Comparison of ENCODE assay signal across 8 mouse cellular contexts in the genomic region with DNA sequence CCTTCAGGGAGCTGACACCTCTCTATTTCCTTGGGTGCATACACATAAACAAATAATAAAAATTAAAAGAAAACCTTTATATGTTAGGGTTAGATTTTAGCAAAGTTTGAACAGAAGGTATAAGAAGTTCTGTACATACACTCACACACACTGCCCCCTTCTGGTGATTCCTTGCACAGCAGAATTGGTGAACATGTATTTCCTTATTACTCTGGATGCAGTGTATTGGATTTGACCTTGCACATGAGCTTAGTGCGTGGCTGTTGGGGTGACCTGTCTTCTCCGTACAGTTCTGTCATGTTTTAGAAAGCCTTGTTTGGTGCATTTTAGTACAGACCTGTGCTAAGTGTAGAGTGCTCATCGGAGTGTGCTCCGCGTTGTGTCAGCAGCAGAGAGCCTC. TPM values are rescaled to one million over a fixed set of nuclear protein-coding genes. Genes with fewer than 3 reads are reported as not detected.
DNase-seq lines count a peak whose midpoint lies in the region; ATAC-seq and TF ChIP-seq lines count a peak whose summit lies in the region.

No protein-coding gene starts in this region.

- 93% methylated on average over 5 of the region's 5 CpGs for WGBS in forebrain, embryonic 10.5 days
- 93% methylated on average over 5 of the region's 5 CpGs for WGBS in forebrain, embryonic 12.5 days
- WGBS in hindbrain, embryonic 12.5 days = 86% methylated on average over 5 of the region's 5 CpGs
- 84% methylated on average over 5 of the region's 5 CpGs for WGBS in liver, adult 2 months
- 92% methylated on average over 5 of the region's 5 CpGs for WGBS in neural tube, embryonic 14.5 days

- peaks cover 35% of the 10 kb centered on the region; the same call in 1 of the 2 replicates for H3K79me2 ChIP-seq in liver, adult 2 months (ENCODE audit: control insufficient read depth, insufficient read depth, low read length)

- H3K4me2 ChIP-seq in forebrain, embryonic 12.5 days = no peak overlapping the region
- H3K4me2 ChIP-seq in hindbrain, embryonic 12.5 days (replicated peaks) = no peak overlapping the region
- H3K4me2 ChIP-seq in neural tube, embryonic 14.5 days (ENCODE audit: low read depth, low read length) = no peak overlapping the region

- no peak for ATAC-seq in forebrain, embryonic 12.5 days (ENCODE audit: low FRiP score)
- ATAC-seq in hindbrain, embryonic 12.5 days (ENCODE audit: low FRiP score) = 0 out of 2 replicates have a peak, but pooled peaks have one; percentile 33
- 0 out of 2 replicates have a peak, but pooled peaks have one; percentile 31 for ATAC-seq in neural tube, embryonic 14.5 days (ENCODE audit: low read depth)

- no peak overlapping the region for H3K9ac ChIP-seq in forebrain, embryonic 12.5 days
- no peak overlapping the region for H3K9ac ChIP-seq in hindbrain, embryonic 12.5 days
- H3K9ac ChIP-seq in liver, adult 2 months (ENCODE audit: low read depth, low read length) = no peak overlapping the region
- H3K9ac ChIP-seq in neural tube, embryonic 14.5 days (replicated peaks; ENCODE audit: low read depth, low read length) = no peak overlapping the region

- no peaks in the 10 kb centered on the region for H3K27me3 ChIP-seq in forebrain, embryonic 10.5 days (ENCODE audit: poor library complexity, severe bottlenecking)
- no peaks in the 10 kb centered on the region for H3K27me3 ChIP-seq in forebrain, embryonic 12.5 days
- no peaks in the 10 kb centered on the region for H3K27me3 ChIP-seq in hindbrain, embryonic 12.5 days
- no peaks in the 10 kb centered on the region for H3K27me3 ChIP-seq in liver, adult 2 months (ENCODE audit: control insufficient read depth, insufficient read depth, low read length)
- no peaks in the 10 kb centered on the region for H3K27me3 ChIP-seq in neural tube, embryonic 14.5 days (ENCODE audit: control insufficient read depth, insufficient read depth, low read length)

- no peak overlapping the region for H3K27ac ChIP-seq in forebrain, embryonic 10.5 days
- H3K27ac ChIP-seq in forebrain, embryonic 12.5 days = no peak overlapping the region
- H3K27ac ChIP-seq in hindbrain, embryonic 12.5 days = no peak overlapping the region
- no peak overlapping the region for H3K27ac ChIP-seq in liver, adult 2 months (replicated peaks; ENCODE audit: insufficient read depth, low read depth, low read length)
- no peak overlapping the region for H3K27ac ChIP-seq in neural tube, embryonic 14.5 days (ENCODE audit: low read depth, low read length)

- H3K4me1 ChIP-seq in forebrain, embryonic 10.5 days = peaks cover 42% of the 10 kb centered on the region
- H3K4me1 ChIP-seq in forebrain, embryonic 12.5 days = peaks cover 28% of the 10 kb centered on the region
- peaks cover 14% of the 10 kb centered on the region for H3K4me1 ChIP-seq in hindbrain, embryonic 12.5 days
- 0 out of 2 replicates have a peak, but pooled peaks cover 3% of the 10 kb centered on the region for H3K4me1 ChIP-seq in liver, adult 2 months (ENCODE audit: control insufficient read depth, insufficient read depth, low read length)
- peaks cover 13% of the 10 kb centered on the region for H3K4me1 ChIP-seq in neural tube, embryonic 14.5 days (ENCODE audit: control insufficient read depth, insufficient read depth, low read length)

- H3K36me3 ChIP-seq in forebrain, embryonic 10.5 days (replicated peaks) = peaks cover 13% of the 10 kb centered on the region
- H3K36me3 ChIP-seq in forebrain, embryonic 12.5 days (replicated peaks) = peaks cover 3% of the 10 kb centered on the region
- H3K36me3 ChIP-seq in hindbrain, embryonic 12.5 days = no peaks in the 10 kb centered on the region
- peaks cover 5% of the 10 kb centered on the region; the same call in 1 of the 2 replicates for H3K36me3 ChIP-seq in liver, adult 2 months (ENCODE audit: control insufficient read depth, insufficient read depth, low read length)
- no peaks in the 10 kb centered on the region for H3K36me3 ChIP-seq in neural tube, embryonic 14.5 days (ENCODE audit: control insufficient read depth, insufficient read depth, low read length)

- DNase-seq in forebrain, embryonic 10.5 days (ENCODE audit: extremely low spot score, low spot score) = peak; percentile 37
- DNase-seq in urinary bladder, postnatal 25 days (ENCODE audit: low spot score) = peak; percentile 53
- no peak for DNase-seq in urinary bladder, postnatal 4 days (ENCODE audit: low spot score in 2 of 2)
- peak; percentile 80 for DNase-seq in embryo, embryonic 10 days (ENCODE audit: low spot score)
- DNase-seq in liver, adult 2 months (ENCODE audit: extremely low read depth, low read depth, low spot score) = peak; percentile 58

- TF ChIP-seq POLR2A in liver, adult 2 months (IDR thresholded peaks at IDR 0.05; ENCODE audit: extremely low read depth, insufficient read depth, low read length) = no peak

- no peak overlapping the region for H3K4me3 ChIP-seq in forebrain, embryonic 10.5 days
- no peak overlapping the region for H3K4me3 ChIP-seq in forebrain, embryonic 12.5 days (replicated peaks)
- no peak overlapping the region for H3K4me3 ChIP-seq in hindbrain, embryonic 12.5 days
- H3K4me3 ChIP-seq in liver, adult 2 months (ENCODE audit: insufficient read depth, low read depth, low read length) = no peak overlapping the region
- H3K4me3 ChIP-seq in neural tube, embryonic 14.5 days (ENCODE audit: low read depth, low read length) = no peak overlapping the region

- peak; percentile 51 for TF ChIP-seq CTCF in liver, adult 2 months (IDR thresholded peaks at IDR 0.05; ENCODE audit: low read depth, low read length)

- H3K9me3 ChIP-seq in forebrain, embryonic 10.5 days = no peaks in the 10 kb centered on the region
- H3K9me3 ChIP-seq in forebrain, embryonic 12.5 days = no peaks in the 10 kb centered on the region
- no peaks in the 10 kb centered on the region for H3K9me3 ChIP-seq in hindbrain, embryonic 12.5 days (replicated peaks)
- H3K9me3 ChIP-seq in neural tube, embryonic 14.5 days (ENCODE audit: control insufficient read depth, low read length) = no peaks in the 10 kb centered on the region

RNA-seq across cellular contexts. Expression of a gene that starts 19.5 kb away (rescaled TPM):
- 42.9 and 46.0 TPM in 2 replicates for polyA plus RNA-seq in forebrain, embryonic 10.5 days (2016; fragmentation: Nextera tagmentation; extraction: Ambion mirVana)
- polyA plus RNA-seq in forebrain, embryonic 12.5 days (2016; fragmentation: Nextera tagmentation; extraction: Ambion mirVana) = 46.9 and 51.4 TPM in 2 replicates
- 49.4 and 50.9 TPM in 2 replicates for polyA plus RNA-seq in hindbrain, embryonic 12.5 days (2016; fragmentation: Nextera tagmentation; extraction: Ambion mirVana)
- 17.1 and 18.0 TPM in 2 replicates for total RNA-seq in liver, adult 2 months (2014; rRNA removed)
- polyA plus RNA-seq in liver, adult 2 months (2012; rRNA removed) = 10.3 and 13.0 TPM in 2 replicates
- 42.2 and 53.1 TPM in 2 replicates for polyA plus RNA-seq in neural tube, embryonic 14.5 days (2014; fragmentation: Nextera tagmentation; extraction: Ambion mirVana)

Comparison
In these comparisons a context has a peak if more than half of its experiments do, and no peak if none do; other contexts are left out.
1. DNase-seq: peak in forebrain, embryonic 10.5 days (single experiment), urinary bladder, postnatal 25 days (single experiment), embryo, embryonic 10 days (single experiment) and liver, adult 2 months (single experiment); none in urinary bladder, postnatal 4 days (0 of 2).